Mouse (Mus musculus): ENCODE measurements around the gene Vmn1r53.
"Not testable (repeated sequence)": the region's sequence is repeated elsewhere in the genome, so short reads cannot be mapped to it uniquely, and the experiment has no call there.

Gene Vmn1r53

GRCm38 (mm10) chr6:90224338-90224737, at the start of gene Vmn1r53:
Gene Vmn1r53 (minus strand): TSS chr6:90224438.
- in situ Hi-C loops (cut with MboI; ENCODE audit: low pct_unique_long_range_greater_than_20kb in 1 of 2, low sequenced_read_pairs in 2 of 2, unreplicated experiment in 1 of 2): no loop called here

GRCm38 (mm10) chr6:90246000-90246399, 21.8 kb upstream of the Vmn1r53 start, which contains the start of gene Vmn1r54:
Gene Vmn1r54 (plus strand): TSS chr6:90246300.
- in situ Hi-C loops (cut with MboI; ENCODE audit: low pct_unique_long_range_greater_than_20kb in 1 of 2, low sequenced_read_pairs in 2 of 2, unreplicated experiment in 1 of 2): no loop called here

- in situ Hi-C loops (cut with MboI; ENCODE audit: low pct_unique_long_range_greater_than_20kb in 1 of 2, low sequenced_read_pairs in 2 of 2, unreplicated experiment in 1 of 2): no loop called here
Measured at GRCm38 (mm10) chr6:90244019-90244418, 19.8 kb upstream of the Vmn1r53 start.

GRCm38 (mm10) chr6:90232681-90233080, 8.4 kb upstream of the Vmn1r53 start:
- in situ Hi-C loops (cut with MboI; ENCODE audit: low pct_unique_long_range_greater_than_20kb in 1 of 2, low sequenced_read_pairs in 2 of 2, unreplicated experiment in 1 of 2): no loop called here

DNA sequence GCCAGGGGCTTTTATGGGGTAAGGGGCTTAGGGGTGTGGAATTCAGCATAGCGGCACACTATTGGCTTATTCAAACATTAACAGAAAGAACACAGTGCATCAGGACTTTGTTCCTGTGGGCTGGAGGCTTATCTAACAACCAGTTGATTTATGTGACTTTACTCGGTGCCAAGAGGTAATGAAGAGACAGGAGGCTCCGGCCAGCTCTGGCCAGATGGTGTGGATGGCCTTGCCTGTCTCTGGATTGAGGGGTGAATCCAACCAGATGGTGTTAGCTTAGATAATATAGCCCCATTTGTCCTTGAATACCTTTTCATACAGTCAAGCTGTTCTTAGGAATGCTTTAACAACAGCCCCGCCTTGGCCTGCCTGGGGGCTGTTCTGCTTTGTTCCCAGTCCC, 7.9 kb upstream of the Vmn1r53 start:
- in situ Hi-C loops (cut with MboI; ENCODE audit: low pct_unique_long_range_greater_than_20kb in 1 of 2, low sequenced_read_pairs in 2 of 2, unreplicated experiment in 1 of 2): not testable (repeated sequence)

DNA sequence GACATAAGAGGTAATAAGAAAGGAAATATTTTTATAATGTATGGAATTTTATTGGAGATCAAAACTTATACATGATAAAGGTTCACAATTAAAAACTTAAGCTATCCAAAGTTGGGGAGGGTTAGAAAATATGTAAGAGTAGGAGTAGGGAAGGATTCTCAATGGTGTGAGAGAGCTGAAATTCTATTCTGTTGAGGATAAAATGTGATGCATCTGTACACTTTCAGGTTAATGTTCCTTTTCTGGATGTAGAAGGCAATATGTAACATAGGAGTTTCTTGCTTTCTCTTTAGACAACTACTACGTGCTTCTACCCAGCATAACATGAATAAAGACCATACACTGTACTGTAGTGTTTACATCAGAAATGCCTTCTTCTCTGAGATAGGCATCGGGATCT, 21.7 kb downstream of the Vmn1r53 start, which contains the start of gene V1ra8:
Gene V1ra8 (plus strand): TSS at position 301 of the 400 bp plus-strand sequence.
- in situ Hi-C loops (cut with MboI; ENCODE audit: low pct_unique_long_range_greater_than_20kb in 1 of 2, low sequenced_read_pairs in 2 of 2, unreplicated experiment in 1 of 2): not testable (repeated sequence)

DNA sequence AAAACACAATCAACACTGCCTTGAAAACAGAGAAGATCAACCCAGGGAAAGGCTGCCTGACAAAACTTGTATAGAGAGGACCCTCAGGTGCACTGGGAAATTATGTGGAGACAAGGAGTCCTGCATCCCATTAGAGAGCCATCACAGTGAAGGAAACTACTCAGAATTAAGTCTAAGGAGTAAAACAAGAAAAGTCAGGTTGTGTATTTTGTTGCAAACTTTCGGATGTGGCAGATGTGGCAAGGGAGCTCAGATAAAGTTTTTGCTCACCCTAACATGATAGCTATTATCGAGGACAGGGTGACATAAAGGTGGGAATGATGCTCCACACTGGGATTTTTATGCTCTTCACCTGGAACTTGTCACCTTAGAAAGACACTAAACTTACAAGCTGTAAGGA, 49.7 kb downstream of the Vmn1r53 start, which contains the start of gene Vmn1r52:
Gene Vmn1r52 (plus strand): TSS at position 301 of the 400 bp plus-strand sequence.
- in situ Hi-C loops (cut with MboI; ENCODE audit: low pct_unique_long_range_greater_than_20kb in 1 of 2, low sequenced_read_pairs in 2 of 2, unreplicated experiment in 1 of 2): no loop called here

Measured in mouse embryonic stem cell (cell line).